Comparison of ENCODE assay signal across 8 mouse cellular contexts in genomic region chr1:54438340-54439079, GRCm38 (mm10). TPM values are rescaled to one million over a fixed set of nuclear protein-coding genes. Genes with fewer than 3 reads are reported as not detected.
DNase-seq lines count a peak whose midpoint lies in the region; ATAC-seq lines count a peak whose summit lies in the region.

Gene Gtf3c3 (minus strand): TSS chr1:54438971.

- WGBS in hindbrain, embryonic 14.5 days: 4% methylated on average over 39 of the region's 39 CpGs

- peak within 1 kb of the TSS; percentile 81 for H3K4me3 ChIP-seq in hindbrain, embryonic 14.5 days (replicated peaks; ENCODE audit: low read length)

- peaks cover 5% of the 10 kb centered on the region; the same call in 1 of the 2 replicates for H3K36me3 ChIP-seq in hindbrain, embryonic 14.5 days (replicated peaks; ENCODE audit: control insufficient read depth, insufficient read depth)

- DNase-seq in NIH3T3 (ENCODE audit: low read depth): peak; percentile 97
- DNase-seq in cerebellum, postnatal 10 days: peak; percentile 87 to 89
- DNase-seq in frontal cortex, postnatal 14 days (ENCODE audit: low spot score in 2 of 2): peak; percentile 57 to 61
- DNase-seq in hindbrain, embryonic 14.5 days (ENCODE audit: low spot score): peak; percentile 84
- peak; percentile 74 to 78 for DNase-seq in layer of hippocampus, postnatal 36 days
- peak; percentile 74 for DNase-seq in lung, postnatal 36 days
- peak; percentile 89 for DNase-seq in retina, postnatal 1 day
- peak; percentile 71 to 72 for DNase-seq in urinary bladder, adult 18-20 months (ENCODE audit: low spot score in 2 of 2)

- H3K9me3 ChIP-seq in hindbrain, embryonic 14.5 days (ENCODE audit: control insufficient read depth, low read length): no peaks in the 10 kb centered on the region

- H3K27ac ChIP-seq in hindbrain, embryonic 14.5 days: no peak within 1 kb of the TSS

- peak; percentile 98 for ATAC-seq in hindbrain, embryonic 14.5 days (ENCODE audit: low FRiP score)

- H3K9ac ChIP-seq in hindbrain, embryonic 14.5 days: peak within 1 kb of the TSS; percentile 91

- peaks cover 9% of the 10 kb centered on the region for H3K4me1 ChIP-seq in hindbrain, embryonic 14.5 days (replicated peaks; ENCODE audit: control insufficient read depth, insufficient read depth, low read length)

- peak within 1 kb of the TSS; percentile 71 for H3K4me2 ChIP-seq in hindbrain, embryonic 14.5 days (replicated peaks)

- H3K27me3 ChIP-seq in hindbrain, embryonic 14.5 days (ENCODE audit: control insufficient read depth, insufficient read depth, low read length): no peaks in the 10 kb centered on the region

RNA-seq across cellular contexts. Expression of gene Gtf3c3, which starts in this region (rescaled TPM):
- 24.4 and 27.4 TPM in 2 replicates for polyA plus RNA-seq in hindbrain, embryonic 14.5 days (2014; fragmentation: Nextera tagmentation; extraction: Ambion mirVana)
- 10 to 100 TPM; 26.3 to 27.9 TPM for total RNA-seq in layer of hippocampus, postnatal 36 days (2021)
